Mouse (Mus musculus) CH12.LX (cell line): ENCODE results near the gene Capn1. TPM values are rescaled to one million over a fixed set of nuclear protein-coding genes. Genes with fewer than 3 reads are reported as not detected.
A peak's percentile ranks its signal among the peaks of the same experiment; 100 is the strongest.

ENCODE experiments used
- DNase-seq: peaks from one replicate; pipeline ENCODE4 v3.0.0-alpha.2; 2013; ENCODE audit errors: extremely low read depth
- H3K27ac ChIP-seq: 2 replicates; pipeline ENCODE4 v1.5.1; 2012; ENCODE audit warnings: low read depth, mild to moderate bottlenecking, control low read depth, moderate library complexity; ENCODE audit not compliant: insufficient read depth
- H3K27me3 ChIP-seq: replicated peaks from 2 replicates; pipeline ENCODE3; 2012; ENCODE audit warnings: inconsistent platforms
- H3K36me3 ChIP-seq, 2 experiments: replicated peaks in 1 of 2; 2 replicates each; pipeline versions ENCODE3 to v1.6.1; 2012; ENCODE audit warnings: inconsistent platforms in 1 of 2, low read length in 1 of 2, mild to moderate bottlenecking in 1 of 2, mixed read lengths in 1 of 2, moderate library complexity in 1 of 2; ENCODE audit not compliant: control insufficient read depth in 1 of 2, insufficient read depth in 1 of 2
- H3K4me1 ChIP-seq, 2 experiments: 2 replicates each; pipeline ENCODE4 v1.6.1; 2012; ENCODE audit warnings: inconsistent platforms in 1 of 2, moderate library complexity in 1 of 2; ENCODE audit not compliant: insufficient read depth in 2 of 2, control insufficient read depth in 1 of 2
- H3K4me2 ChIP-seq: 2 replicates; pipeline ENCODE4 v1.6.1; 2012; ENCODE audit warnings: low read depth, mild to moderate bottlenecking, control low read depth; ENCODE audit not compliant: poor library complexity, insufficient read depth, severe bottlenecking
- H3K4me3 ChIP-seq, 3 experiments: fragments of 150-350 bp in 1 of 3; sonication (generic) in 1 of 3; replicated peaks in 1 of 3; 2 replicates each; pipeline versions ENCODE3 to v1.5.1; 2011 to 2012; ENCODE audit warnings: low read depth in 2 of 3, low read length in 2 of 3, mild to moderate bottlenecking in 2 of 3, moderate library complexity in 2 of 3, control low read depth in 1 of 3, improper control_type of control experiment in 1 of 3, inconsistent platforms in 1 of 3, mixed read lengths in 1 of 3; ENCODE audit not compliant: poor library complexity in 1 of 3
- H3K79me2 ChIP-seq: replicated peaks from 2 replicates; pipeline ENCODE4 v1.6.1; 2012; ENCODE audit warnings: mild to moderate bottlenecking, moderate library complexity; ENCODE audit not compliant: control insufficient read depth, poor library complexity, insufficient read depth, severe bottlenecking; ENCODE audit errors: extremely low read depth
- H3K9ac ChIP-seq: 2 replicates; pipeline ENCODE4 v1.6.1; 2012; ENCODE audit warnings: low read depth, mild to moderate bottlenecking, control low read depth, moderate library complexity; ENCODE audit not compliant: insufficient read depth
- H3K9me3 ChIP-seq: replicated peaks from 2 replicates; pipeline ENCODE3; 2012; ENCODE audit warnings: low read length, inconsistent platforms, mixed read lengths
- BHLHE40 ChIP-seq: IDR thresholded peaks from 2 replicates; pipeline ENCODE4 v1.6.1; 2011; ENCODE audit warnings: mild to moderate bottlenecking, low read depth, low read length, improper control_type of control experiment
- CHD1 ChIP-seq: IDR thresholded peaks from 2 replicates; pipeline ENCODE4 v1.6.1; 2012; ENCODE audit warnings: low read depth, low read length, improper control_type of control experiment, inconsistent platforms
- CTCF ChIP-seq, 2 experiments: IDR thresholded peaks in 1 of 2; conservative IDR thresholded peaks in 1 of 2; 2 replicates each; pipeline ENCODE4 v1.5.1; 2011 to 2012; ENCODE audit warnings: low read depth in 2 of 2, low read length in 2 of 2, improper control_type of control experiment in 1 of 2, inconsistent platforms in 1 of 2, mild to moderate bottlenecking in 1 of 2, moderate library complexity in 1 of 2
- E2F4 ChIP-seq: IDR thresholded peaks from 2 replicates; pipeline ENCODE4 v1.6.1; 2011; ENCODE audit warnings: low read depth, low read length, improper control_type of control experiment; ENCODE audit not compliant: insufficient replicate concordance
- ELF1 ChIP-seq: IDR thresholded peaks from 2 replicates; pipeline ENCODE4 v1.6.1; 2014; ENCODE audit warnings: low read depth, mild to moderate bottlenecking, inconsistent platforms, low read length, improper control_type of control experiment
- GABPA ChIP-seq: IDR thresholded peaks from 2 replicates; pipeline ENCODE4 v1.6.1; 2012; ENCODE audit warnings: low read depth, low read length, improper control_type of control experiment, inconsistent platforms; ENCODE audit not compliant: insufficient replicate concordance
- HCFC1 ChIP-seq: IDR thresholded peaks from 2 replicates; pipeline ENCODE4 v1.6.1; 2012; ENCODE audit warnings: low read depth, mild to moderate bottlenecking, inconsistent platforms, low read length, improper control_type of control experiment
- JUND ChIP-seq: conservative IDR thresholded peaks from 2 replicates; pipeline ENCODE4 v1.6.1; 2011; ENCODE audit warnings: low read depth, low read length, improper control_type of control experiment
- KAT2A ChIP-seq: IDR thresholded peaks from 2 replicates; pipeline ENCODE4 v1.6.1; 2012; ENCODE audit warnings: low read length, improper control_type of control experiment, inconsistent platforms; ENCODE audit not compliant: insufficient replicate concordance
- NELFE ChIP-seq: IDR thresholded peaks from 2 replicates; pipeline ENCODE4 v1.6.1; 2011; ENCODE audit warnings: low read depth, low read length, improper control_type of control experiment
- NRF1 ChIP-seq: IDR thresholded peaks from 2 replicates; pipeline ENCODE4 v1.6.1; 2014; ENCODE audit warnings: low read depth, mild to moderate bottlenecking, inconsistent platforms, low read length, improper control_type of control experiment, moderate library complexity
- PAX5 ChIP-seq: IDR thresholded peaks from 2 replicates; pipeline ENCODE4 v1.6.1; 2012; ENCODE audit warnings: low read length, inconsistent platforms, mixed read lengths
- POLR2A ChIP-seq: IDR thresholded peaks from 2 replicates; pipeline ENCODE4 v1.6.1; 2011; ENCODE audit warnings: low read depth, mild to moderate bottlenecking, improper control_type of control experiment, low read length
- POLR2AphosphoS2 ChIP-seq: IDR thresholded peaks from 2 replicates; pipeline ENCODE4 v1.6.1; 2011; ENCODE audit warnings: low read depth, low read length, improper control_type of control experiment
- RCOR1 ChIP-seq: conservative IDR thresholded peaks from 2 replicates; pipeline ENCODE4 v1.6.1; 2012; ENCODE audit warnings: low read depth, mild to moderate bottlenecking, inconsistent platforms, low read length, improper control_type of control experiment
- SMC3 ChIP-seq: IDR thresholded peaks from 2 replicates; pipeline ENCODE4 v1.6.1; 2011; ENCODE audit warnings: low read depth, low read length, improper control_type of control experiment
- TBP ChIP-seq: conservative IDR thresholded peaks from 2 replicates; pipeline ENCODE4 v1.6.1; 2011; ENCODE audit warnings: low read depth, low read length, improper control_type of control experiment
- ZC3H11A ChIP-seq: IDR thresholded peaks from 2 replicates; pipeline ENCODE4 v1.6.1; 2012; ENCODE audit warnings: low read depth, mild to moderate bottlenecking, inconsistent platforms, low read length, improper control_type of control experiment
- ZMIZ1 ChIP-seq: IDR thresholded peaks from 2 replicates; pipeline ENCODE4 v1.6.1; 2012; ENCODE audit warnings: low read depth, mild to moderate bottlenecking, inconsistent platforms, low read length, improper control_type of control experiment
- dilution Hi-C: fragments of 300-500 bp; cut with MboI; formaldehyde crosslinking; loops from 2 replicates; pipeline ENCODE4 v1.14.3; 2020; ENCODE audit warnings: low sequenced_read_pairs; ENCODE audit not compliant: extremely low pct_unique_long_range_greater_than_20kb, extremely low pct_ligation_motif_present
- in situ Hi-C: fragments of 300-500 bp; cut with MboI; formaldehyde crosslinking; loops from 3 replicates; pipeline ENCODE4 v1.14.3; 2019; ENCODE audit warnings: low sequenced_read_pairs, low pct_ligation_motif_present, low pct_unique_long_range_greater_than_20kb, mixed read lengths
- polyA plus RNA-seq: library from polyadenylated mRNA; unstranded; fragments of >175 nt; gene quantifications from 2 replicates; pipeline ENCODE4 v1.2.1, GENCODE M21; 2012; ENCODE audit warnings: low read depth; ENCODE audit not compliant: insufficient read length
- total RNA-seq, 2 experiments: library from RNA; depleted of rRNA; stranded (reverse); fragments of 300-350 nt in 1 of 2; fragments of >200 nt in 1 of 2; gene quantifications; 2 replicates each; pipeline ENCODE4 v1.2.3; 2012 to 2014

The Capn1 gene
- total and polyA plus RNA-seq, 3 experiments = 20.0 to 42.9 (median 40.2) TPM

DNA sequence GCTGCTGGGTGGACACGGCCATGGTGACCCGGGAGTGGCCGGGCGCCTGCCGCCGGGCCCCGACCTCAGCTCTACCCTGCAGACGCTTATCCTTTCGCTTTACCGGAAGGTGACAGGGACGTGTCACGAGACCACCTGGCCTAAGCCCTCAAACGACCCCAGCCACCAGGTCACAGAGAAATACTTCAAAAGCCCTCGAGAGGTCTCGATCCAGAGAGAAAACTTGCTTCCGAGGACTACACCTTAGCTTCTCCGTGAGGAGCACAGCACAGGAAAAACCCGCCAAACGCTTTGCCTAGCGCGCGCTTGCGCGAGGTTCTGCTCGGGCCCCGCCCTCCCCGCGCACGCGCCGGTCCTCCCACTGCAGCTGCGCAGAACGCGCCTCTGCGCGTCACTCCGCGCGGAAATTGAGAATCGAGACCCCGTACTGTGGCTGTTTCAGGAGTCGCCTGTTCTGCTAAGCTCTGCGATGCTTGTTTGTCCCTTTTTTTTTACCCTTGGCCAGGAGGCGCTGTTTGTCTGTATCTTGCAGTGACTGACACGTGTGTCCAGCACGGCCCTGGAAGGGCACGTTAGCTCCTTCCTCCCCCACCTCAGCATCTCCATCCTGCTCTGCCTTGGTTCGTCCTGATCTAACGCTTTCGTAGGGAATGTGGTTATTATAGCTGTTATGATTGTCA lies 51.7 kb downstream of the Capn1 start, which contains the start of gene Pola2 (continued):
- TF ChIP-seq RCOR1 (no peak), ZC3H11A (no peak), E2F4 (peak; percentile 98), CHD1 (no peak), POLR2A (peak; percentile 96), BHLHE40 (peak; percentile 86), HCFC1 (peak; percentile 71), ELF1 (peak; percentile 71), PAX5 (no peak), GABPA (no peak), JUND (no peak), NELFE (peak; percentile 98), TBP (peak; percentile 55; the same call in 1 of the 2 replicates)

DNA sequence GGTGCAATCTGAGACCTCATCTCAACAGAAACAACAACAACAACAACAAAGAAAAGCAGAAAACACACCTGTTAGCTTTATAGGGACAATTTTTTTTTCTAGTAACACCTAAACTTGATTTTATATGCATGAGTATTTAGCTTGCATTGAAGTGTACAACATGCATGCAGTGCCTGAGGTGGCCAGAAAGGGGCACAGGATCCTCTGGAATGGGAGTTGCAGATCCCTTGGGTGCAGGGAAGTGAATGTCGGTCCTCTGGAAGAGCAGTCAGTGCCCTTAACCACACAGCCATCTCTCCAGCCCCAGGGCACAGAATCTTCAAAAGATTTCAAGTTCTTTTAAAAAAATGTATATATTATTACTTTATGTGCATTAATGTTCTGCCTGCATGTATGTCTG lies 53.0 kb downstream of the Capn1 start:
- Histone ChIP-seq H3K4me1 (peaks cover 3 to 36% of the 10 kb centered on the region in 2 experiments; a peak in 3 of 4 replicates), H3K36me3 (peaks cover 23 to 34% of the 10 kb centered on the region in 2 experiments), H3K9ac (peak overlapping the region; percentile 92), H3K27ac (no peak overlapping the region), H3K9me3 (no peaks in the 10 kb centered on the region), H3K79me2 (peaks cover 35% of the 10 kb centered on the region), H3K4me2 (peak overlapping the region; percentile 93), H3K27me3 (no peaks in the 10 kb centered on the region), H3K4me3 (peak overlapping the region; percentile 67 to 79 (median 77))
- TF ChIP-seq ZMIZ1 (no peak), POLR2AphosphoS2 (no peak), SMC3 (peak; percentile 9; the same call in 1 of the 2 replicates), CTCF (conservative IDR thresholded peaks at IDR 0.05 in 1 of 2, IDR thresholded peaks at IDR 0.05 in 1 of 2; ENCODE audit: low read depth in 2 of 2, low read length in 2 of 2) (peak in 1 of 2 experiments; percentile 43; a peak in 2 of 4 replicates), KAT2A (0 out of 2 replicates have a peak, but pooled peaks have one; percentile 33), NRF1 (no peak)
- in situ Hi-C loops = loop anchor here (5.0 to 10.0 kb wide), 4 partner anchors 40 to 162 kb away; partner anchors contain the start of genes Capn1, Cdc42ep2, Snx15 and Tm7sf2
- dilution Hi-C loops = no loop called here
- DNase-seq = no peak
